Mouse (Mus musculus) hindbrain, embryonic 11.5 days (tissue): ENCODE measurements at regions not wholly inside any gene's neighbourhood (a gene's known extent, or its start where the extent isn't known, plus 50 kb on each side); places are given as distances from the start of the nearest gene placed in this dataset.

Experiments
- ATAC-seq: fragments of 200-750 bp; cut with Nextera tagmentation; 2 replicates; pipeline ENCODE4 v1.8.0; 2017; ENCODE audit warnings: mild to moderate bottlenecking, moderate TSS enrichment, moderate library complexity; ENCODE audit not compliant: low FRiP score
- DNase-seq: peaks from one replicate; pipeline ENCODE4 v3.0.0-alpha.2; 2015; ENCODE audit warnings: low spot score
- H3K27ac ChIP-seq: fragments of 300-500 bp; sonication (generic); 2 replicates; pipeline ENCODE4 v1.5.1; 2014; ENCODE audit warnings: mild to moderate bottlenecking, low read depth, low read length
- H3K27me3 ChIP-seq: fragments of 300-500 bp; sonication (generic); 2 replicates; pipeline ENCODE4 v1.6.1; 2014; ENCODE audit warnings: mild to moderate bottlenecking, low read length, moderate library complexity, mixed read lengths; ENCODE audit not compliant: control insufficient read depth, insufficient read depth
- H3K36me3 ChIP-seq: fragments of 300-500 bp; sonication (generic); 2 replicates; pipeline ENCODE4 v1.6.1; 2014; ENCODE audit warnings: mild to moderate bottlenecking, low read length, moderate library complexity, mixed read lengths; ENCODE audit not compliant: control insufficient read depth, insufficient read depth
- H3K4me1 ChIP-seq: fragments of 300-500 bp; sonication (generic); replicated peaks from 2 replicates; pipeline ENCODE4 v1.6.1; 2014; ENCODE audit warnings: low read length, mixed read lengths; ENCODE audit not compliant: control insufficient read depth, insufficient read depth
- H3K4me2 ChIP-seq: fragments of 300-500 bp; sonication (generic); replicated peaks from 2 replicates; pipeline ENCODE4 v1.6.1; 2014; ENCODE audit warnings: mild to moderate bottlenecking, low read depth, low read length
- H3K4me3 ChIP-seq: fragments of 300-500 bp; sonication (generic); 2 replicates; pipeline ENCODE4 v1.5.1; 2014; ENCODE audit warnings: low read depth, low read length
- H3K9ac ChIP-seq: fragments of 300-500 bp; sonication (generic); 2 replicates; pipeline ENCODE4 v1.6.1; 2014; ENCODE audit warnings: low read depth, low read length
- H3K9me3 ChIP-seq: fragments of 300-500 bp; sonication (generic); 2 replicates; pipeline ENCODE4 v1.6.1; 2016; ENCODE audit warnings: low read length; ENCODE audit not compliant: control insufficient read depth
- WGBS: fragments of 180-500 bp; shearing (Covaris S2); extraction: QIAGEN DNeasy Blood & Tissue Kit; methylation state at CpG from one replicate; pipeline ENCODE4 v1.1.7; 2014; 5-methylcytosine and 5-hydroxymethylcytosine counted together

- H3K27ac ChIP-seq, result no peak overlapping the region
- H3K4me3 ChIP-seq, result no peak overlapping the region
- no peaks in the 10 kb centered on the region for H3K9me3 ChIP-seq
- ATAC-seq (no peak), DNase-seq (no peak)
- H3K36me3 ChIP-seq, result no peaks in the 10 kb centered on the region
- WGBS, result 91% methylated on average over 8 of the region's 8 CpGs
- no peak overlapping the region for H3K4me2 ChIP-seq
- H3K9ac ChIP-seq, result no peak overlapping the region
- H3K4me1 ChIP-seq, result no peaks in the 10 kb centered on the region
- no peaks in the 10 kb centered on the region for H3K27me3 ChIP-seq
These were observed 88.0 kb downstream of the Dll1 start for GRCm38 (mm10) chr17:15288640-15289039.

DNA sequence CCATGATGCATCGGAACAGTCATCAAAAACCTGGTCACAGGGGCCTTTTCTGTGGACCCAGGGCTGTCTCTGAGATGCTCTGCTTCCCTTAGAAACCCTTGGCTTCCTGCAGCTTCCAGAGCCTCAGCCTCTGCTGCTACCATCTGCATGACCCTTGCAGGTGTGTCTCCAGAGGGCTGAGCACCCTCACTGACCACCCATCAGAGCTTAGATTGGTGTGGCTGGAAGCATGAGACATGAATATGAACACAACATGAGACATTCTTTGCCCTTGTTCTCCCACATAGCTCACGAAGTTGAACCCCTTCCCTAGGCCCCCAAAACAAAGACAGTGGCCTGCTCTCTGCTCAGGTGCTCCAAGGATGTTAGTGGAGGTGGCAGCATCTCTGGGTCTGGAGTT, 90.1 kb downstream of the Dll1 start:
- no peak for DNase-seq
- WGBS, result 80% methylated on average over 2 of the region's 2 CpGs
- Histone ChIP-seq H3K4me3 (no peak overlapping the region), H3K9me3 (no peaks in the 10 kb centered on the region), H3K4me2 (no peak overlapping the region), H3K27ac (no peak overlapping the region), H3K4me1 (no peaks in the 10 kb centered on the region), H3K27me3 (no peaks in the 10 kb centered on the region), H3K9ac (no peak overlapping the region), H3K36me3 (no peaks in the 10 kb centered on the region)
- no peak for ATAC-seq

GRCm38 (mm10) chr17:15285399-15286043, 91.2 kb downstream of the Dll1 start:
- no peak overlapping the region for H3K9ac ChIP-seq
- H3K36me3 ChIP-seq, result no peaks in the 10 kb centered on the region
- no peak for DNase-seq
- no peak overlapping the region for H3K4me2 ChIP-seq
- ATAC-seq, result no peak
- H3K27me3 ChIP-seq, result no peaks in the 10 kb centered on the region
- no peak overlapping the region for H3K27ac ChIP-seq
- H3K4me3 ChIP-seq, result no peak overlapping the region
- WGBS, result 73% methylated on average over 7 of the region's 7 CpGs
- H3K9me3 ChIP-seq, result no peaks in the 10 kb centered on the region
- H3K4me1 ChIP-seq, result no peaks in the 10 kb centered on the region

DNA sequence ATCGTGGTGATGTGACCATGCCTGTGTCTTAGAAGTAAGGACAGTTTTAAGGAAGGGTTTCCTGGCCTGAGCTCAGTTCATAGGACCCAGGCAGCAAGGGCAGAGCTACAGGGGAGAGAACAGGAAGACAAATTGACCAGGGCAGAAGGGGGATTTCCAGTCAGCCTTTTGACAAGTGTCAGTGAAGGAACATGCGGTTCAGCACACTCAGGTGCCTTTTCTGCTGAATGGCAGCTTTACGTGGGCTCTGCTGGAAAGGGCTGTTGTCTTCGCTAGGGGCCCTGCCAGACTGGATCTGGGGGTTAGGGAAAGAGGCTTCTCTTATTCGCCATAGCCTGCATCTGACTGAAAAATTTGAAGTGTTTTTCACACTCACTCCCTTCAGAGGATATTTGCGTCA, 106.8 kb downstream of the Dll1 start:
- WGBS, result 67% methylated on average over 6 of the region's 6 CpGs
- no peaks in the 10 kb centered on the region for H3K4me1 ChIP-seq
- DNase-seq (no peak), ATAC-seq (no peak)
- H3K4me2 ChIP-seq, result no peak overlapping the region
- no peak overlapping the region for H3K27ac ChIP-seq
- H3K4me3 ChIP-seq, result no peak overlapping the region
- no peaks in the 10 kb centered on the region for H3K27me3 ChIP-seq
- no peaks in the 10 kb centered on the region for H3K36me3 ChIP-seq
- H3K9me3 ChIP-seq, result no peaks in the 10 kb centered on the region
- no peak overlapping the region for H3K9ac ChIP-seq

- ATAC-seq (no peak), DNase-seq (no peak)
- Histone ChIP-seq H3K9ac (no peak overlapping the region), H3K27me3 (no peaks in the 10 kb centered on the region), H3K4me1 (no peaks in the 10 kb centered on the region), H3K36me3 (no peaks in the 10 kb centered on the region), H3K4me2 (no peak overlapping the region), H3K27ac (no peak overlapping the region), H3K4me3 (no peak overlapping the region), H3K9me3 (no peaks in the 10 kb centered on the region)
- 88% methylated on average over 8 of the region's 8 CpGs for WGBS
These were observed 107.5 kb downstream of the Dll1 start for GRCm38 (mm10) chr17:15269056-15269612.

- Histone ChIP-seq H3K4me3 (no peak overlapping the region), H3K4me1 (no peaks in the 10 kb centered on the region), H3K9me3 (no peaks in the 10 kb centered on the region), H3K36me3 (no peaks in the 10 kb centered on the region), H3K9ac (no peak overlapping the region), H3K27ac (no peak overlapping the region), H3K27me3 (no peaks in the 10 kb centered on the region), H3K4me2 (no peak overlapping the region)
- 65% methylated on average over 7 of the region's 7 CpGs for WGBS
- ATAC-seq, result no peak
- no peak for DNase-seq
These were observed 109.0 kb downstream of the Dll1 start for GRCm38 (mm10) chr17:15267721-15268120.

- no peak overlapping the region for H3K9ac ChIP-seq
- H3K27me3 ChIP-seq, result no peaks in the 10 kb centered on the region
- DNase-seq, result no peak
- no peaks in the 10 kb centered on the region for H3K36me3 ChIP-seq
- H3K27ac ChIP-seq, result no peak overlapping the region
- 70% methylated on average over 11 of the region's 11 CpGs for WGBS
- H3K4me2 ChIP-seq, result no peak overlapping the region
- H3K4me1 ChIP-seq, result no peaks in the 10 kb centered on the region
- ATAC-seq, result no peak
- no peaks in the 10 kb centered on the region for H3K9me3 ChIP-seq
- H3K4me3 ChIP-seq, result no peak overlapping the region
These were observed 117.1 kb downstream of the Dll1 start for GRCm38 (mm10) chr17:15259427-15260101.

- ATAC-seq (no peak), DNase-seq (no peak)
- no peaks in the 10 kb centered on the region for H3K4me1 ChIP-seq
- H3K27me3 ChIP-seq, result no peaks in the 10 kb centered on the region
- H3K9me3 ChIP-seq, result no peaks in the 10 kb centered on the region
- no peak overlapping the region for H3K4me3 ChIP-seq
- H3K36me3 ChIP-seq, result no peaks in the 10 kb centered on the region
- no peak overlapping the region for H3K27ac ChIP-seq
- WGBS, result 93% methylated on average over 2 of the region's 2 CpGs
- H3K4me2 ChIP-seq, result no peak overlapping the region
- no peak overlapping the region for H3K9ac ChIP-seq
These were observed 120.8 kb downstream of the Dll1 start for GRCm38 (mm10) chr17:15255874-15256273.

DNA sequence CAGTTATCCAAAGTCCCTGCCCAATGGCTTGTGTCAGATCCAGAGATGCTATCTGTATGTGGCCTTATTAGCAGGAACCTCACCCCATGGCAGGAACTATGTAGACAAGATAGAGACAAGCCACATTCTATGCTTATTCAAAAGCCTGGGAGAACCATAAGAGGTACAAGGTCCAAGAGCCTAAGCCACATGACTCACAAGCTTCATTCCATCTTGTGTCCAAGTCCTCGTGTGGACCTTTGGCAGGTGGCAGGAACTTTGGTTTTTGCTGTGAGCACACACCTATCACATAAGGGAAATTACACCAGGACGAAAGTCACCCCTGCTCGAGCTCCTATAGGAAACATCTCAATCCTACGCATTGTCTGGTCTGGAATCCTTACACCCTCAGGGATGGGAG, 122.9 kb downstream of the Dll1 start:
- no peak for DNase-seq

More for the DNA sequence above, 122.9 kb downstream of the Dll1 start:
- Histone ChIP-seq H3K27me3 (no peaks in the 10 kb centered on the region), H3K4me1 (no peaks in the 10 kb centered on the region; the same call in 1 of the 2 replicates), H3K27ac (no peak overlapping the region), H3K4me2 (no peak overlapping the region), H3K9ac (no peak overlapping the region), H3K9me3 (no peaks in the 10 kb centered on the region), H3K36me3 (no peaks in the 10 kb centered on the region), H3K4me3 (no peak overlapping the region)
- ATAC-seq, result no peak
- 93% methylated on average over 4 of the region's 4 CpGs for WGBS
